Mouse (Mus musculus) erythroblast, adult 5-6 weeks (primary cell): ENCODE results near the gene Med27. TPM values are rescaled to one million over a fixed set of nuclear protein-coding genes. Genes with fewer than 3 reads are reported as not detected.

Source experiments
- ATAC-seq: replicated peaks from 2 replicates; pipeline ENCODE4 v1.8.0; 2016; ENCODE audit warnings: moderate number of reproducible peaks, mild to moderate bottlenecking, moderate TSS enrichment, inconsistent platforms; ENCODE audit not compliant: poor library complexity, low FRiP score, severe bottlenecking
- total RNA-seq, 2 experiments: library from RNA; stranded (forward) in 1 of 2; stranded (reverse) in 1 of 2; fragments of 150-400 nt in 1 of 2; fragments of 200-764, 138-1000 nt in 1 of 2; gene quantifications; 2 replicates each; pipeline versions ENCODE4 v1.2.3 to v1.2.4; 2015 to 2017; ENCODE audit warnings: low replicate concordance in 2 of 2

Med27 gene
- total RNA-seq, 2 experiments from 2014 or later = 4.0 to 5.0 TPM

GRCm38 (mm10) chr2:29388937-29389336, 42.3 kb downstream of the Med27 start:
- no peak for ATAC-seq

GRCm38 (mm10) chr2:29391086-29391485, 44.5 kb downstream of the Med27 start:
- no peak for ATAC-seq

GRCm38 (mm10) chr2:29391996-29392395, 45.4 kb downstream of the Med27 start:
- no peak for ATAC-seq

- no peak for ATAC-seq
Observed at GRCm38 (mm10) chr2:29400234-29400633, 53.6 kb downstream of the Med27 start.

GRCm38 (mm10) chr2:29400812-29401211, 54.2 kb downstream of the Med27 start:
- no peak for ATAC-seq

GRCm38 (mm10) chr2:29401868-29402267, 55.2 kb downstream of the Med27 start:
- no peak for ATAC-seq

GRCm38 (mm10) chr2:29402550-29403076, 56.0 kb downstream of the Med27 start:
- no peak for ATAC-seq

- no peak for ATAC-seq
Observed at GRCm38 (mm10) chr2:29403799-29404530, 57.3 kb downstream of the Med27 start.

GRCm38 (mm10) chr2:29404931-29405330, 58.3 kb downstream of the Med27 start:
- no peak for ATAC-seq

GRCm38 (mm10) chr2:29405848-29406247, 59.2 kb downstream of the Med27 start:
- no peak for ATAC-seq

- no peak for ATAC-seq
Observed at GRCm38 (mm10) chr2:29407350-29407749, 60.7 kb downstream of the Med27 start.

- ATAC-seq = no peak
Observed at GRCm38 (mm10) chr2:29407764-29408163, 61.1 kb downstream of the Med27 start.

- no peak for ATAC-seq
Observed at GRCm38 (mm10) chr2:29410884-29411283, 64.3 kb downstream of the Med27 start.

- no peak for ATAC-seq
Observed at GRCm38 (mm10) chr2:29412458-29412857, 65.8 kb downstream of the Med27 start.

GRCm38 (mm10) chr2:29413259-29413993, 66.8 kb downstream of the Med27 start:
- ATAC-seq = no peak

- ATAC-seq = no peak
Observed at GRCm38 (mm10) chr2:29414852-29415473, 68.3 kb downstream of the Med27 start.

GRCm38 (mm10) chr2:29418498-29418897, 71.9 kb downstream of the Med27 start:
- ATAC-seq = no peak

- no peak for ATAC-seq
Observed at GRCm38 (mm10) chr2:29419434-29419833, 72.8 kb downstream of the Med27 start.

- no peak for ATAC-seq
Observed at GRCm38 (mm10) chr2:29419946-29420345, 73.3 kb downstream of the Med27 start.

- no peak for ATAC-seq
Observed at GRCm38 (mm10) chr2:29422126-29422840, 75.7 kb downstream of the Med27 start.
